Mouse (Mus musculus): Measurements from ENCODE around the gene Sft2d2.
A peak's percentile ranks its signal among the peaks of the same experiment; 100 is the strongest.

Gene Sft2d2

DNA sequence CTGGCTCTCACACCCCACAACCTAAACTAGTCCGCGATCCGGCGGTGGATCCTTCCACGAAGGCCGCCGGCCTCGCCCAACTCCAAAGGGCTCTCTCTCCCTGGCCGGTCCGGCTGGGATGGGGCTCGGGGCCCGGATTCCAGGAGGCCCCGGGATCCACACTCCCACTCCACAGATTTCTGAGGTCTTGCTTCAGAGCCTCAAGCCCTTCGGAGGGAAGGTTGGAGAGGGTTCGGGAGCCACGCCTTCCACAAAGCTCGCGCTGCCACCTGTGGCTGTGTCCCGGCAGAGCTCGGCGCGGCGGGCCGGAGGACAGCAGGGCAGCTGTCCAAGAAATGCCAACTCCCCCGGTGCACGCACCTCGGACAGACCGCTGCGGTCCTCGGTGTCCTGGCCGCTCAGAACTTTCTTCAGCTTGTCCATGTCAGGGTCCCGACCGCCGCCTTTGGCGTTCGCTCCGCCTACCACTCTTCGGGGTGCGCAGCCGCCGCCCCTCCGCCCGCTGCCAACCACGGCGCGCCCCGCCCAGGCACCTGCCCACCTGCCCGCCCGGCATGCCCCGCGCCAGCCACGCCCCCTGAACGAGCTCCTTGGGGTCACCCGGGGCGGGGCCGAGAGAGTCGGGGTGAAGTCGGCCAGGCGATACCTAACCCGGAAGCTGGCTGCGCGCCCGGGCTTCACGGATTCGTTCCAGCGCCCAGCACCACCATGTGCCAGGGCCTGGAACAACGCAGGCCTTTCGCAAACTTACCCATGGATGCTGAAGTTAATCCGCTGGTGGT, at the start of gene Sft2d2:
TSS of gene Sft2d2 (minus strand) at position 559 of the 782 bp plus-strand sequence.
- DNase-seq (ENCODE audit: low spot score), result peak; percentile 95

DNA sequence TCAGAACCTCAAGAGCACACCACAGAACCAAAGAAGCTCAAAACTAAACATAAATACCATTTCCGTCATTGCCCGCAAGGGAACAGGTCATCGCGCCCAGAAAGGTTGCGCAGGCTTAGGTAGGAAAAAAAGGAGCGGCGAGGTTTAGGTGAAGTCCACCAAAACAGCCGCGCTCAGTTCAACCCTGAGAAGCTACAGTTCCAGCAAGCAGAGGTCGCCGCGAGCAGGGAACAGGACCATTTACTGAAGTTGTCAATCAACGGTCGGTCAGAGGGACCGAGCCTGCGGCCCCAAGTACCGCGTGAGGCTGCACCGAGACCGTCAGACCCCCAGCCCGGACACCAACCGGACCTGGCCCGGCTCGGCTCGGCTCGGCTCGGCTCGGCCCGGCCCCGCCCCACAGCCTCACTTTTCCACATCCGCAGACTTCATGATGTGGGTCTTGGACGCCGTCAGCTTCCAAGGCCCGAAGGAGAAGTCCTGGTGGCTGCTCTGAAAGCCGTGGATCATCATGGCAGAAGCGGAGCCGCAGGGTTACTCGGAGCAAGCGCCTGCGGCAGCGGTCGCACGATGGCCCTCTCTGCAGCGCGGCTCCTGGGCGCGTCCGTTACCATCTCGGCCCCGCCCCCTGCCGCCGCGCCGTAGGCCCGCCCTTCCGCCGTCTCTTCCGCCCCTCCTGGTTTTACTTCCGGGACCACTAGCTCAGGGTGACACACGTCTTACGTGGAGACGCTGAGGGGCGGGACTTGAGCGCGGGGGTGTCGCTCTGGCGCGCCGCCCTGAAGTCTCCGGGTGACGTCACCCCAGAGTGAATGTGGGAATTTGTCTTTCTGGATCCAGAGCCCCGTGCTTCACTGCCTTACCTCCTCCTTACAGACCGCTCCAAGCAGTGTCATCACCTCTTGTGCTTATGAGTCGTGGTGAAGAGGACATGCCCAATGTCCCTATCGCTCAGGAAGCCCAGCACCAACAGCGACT, 42.4 kb upstream of the Sft2d2 start, which contains the start of gene Tiprl:
TSS of gene Tiprl (minus strand) at position 676 of the 978 bp plus-strand sequence.
- DNase-seq (ENCODE audit: low spot score), result peak; percentile 96

DNA sequence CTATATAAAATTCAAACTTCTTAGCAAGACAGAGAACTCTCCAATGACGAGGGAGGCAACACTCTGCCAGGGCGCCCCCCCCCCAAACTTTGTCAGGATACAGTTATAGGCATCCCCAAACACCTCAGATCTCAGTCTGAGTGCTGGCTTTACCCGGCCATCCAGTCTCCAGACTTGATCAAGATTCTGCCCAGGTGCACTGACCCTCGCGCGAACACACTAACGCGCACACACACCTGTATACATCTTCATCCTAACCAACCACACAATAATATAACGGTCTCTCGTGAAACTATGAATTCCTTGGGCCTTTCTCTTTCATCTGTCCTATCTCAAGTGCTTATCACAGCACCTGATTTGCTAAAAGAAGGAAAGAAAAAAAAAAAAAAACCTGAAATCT, 41.6 kb upstream of the Sft2d2 start:
- no peak for DNase-seq (ENCODE audit: low spot score)

DNA sequence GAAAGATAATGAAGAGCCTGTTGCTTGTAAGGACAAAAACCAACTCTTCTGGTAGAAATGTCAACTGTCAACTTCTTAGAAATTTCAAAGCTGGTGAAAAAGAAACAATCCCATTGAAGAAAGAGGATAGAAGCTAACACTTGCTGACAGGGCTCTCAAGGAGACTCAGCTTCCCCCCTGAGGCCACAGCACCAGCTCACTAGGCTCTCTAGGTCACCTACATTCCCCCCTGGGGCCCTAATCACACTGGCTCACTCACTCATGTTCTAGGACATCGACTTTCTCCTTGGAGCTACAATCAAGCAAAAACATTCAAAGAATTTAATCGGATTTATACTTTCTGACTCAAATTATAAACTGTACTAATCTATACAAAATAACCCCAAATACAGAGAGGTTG, 39.6 kb upstream of the Sft2d2 start:
- no peak for DNase-seq (ENCODE audit: low spot score)

DNA sequence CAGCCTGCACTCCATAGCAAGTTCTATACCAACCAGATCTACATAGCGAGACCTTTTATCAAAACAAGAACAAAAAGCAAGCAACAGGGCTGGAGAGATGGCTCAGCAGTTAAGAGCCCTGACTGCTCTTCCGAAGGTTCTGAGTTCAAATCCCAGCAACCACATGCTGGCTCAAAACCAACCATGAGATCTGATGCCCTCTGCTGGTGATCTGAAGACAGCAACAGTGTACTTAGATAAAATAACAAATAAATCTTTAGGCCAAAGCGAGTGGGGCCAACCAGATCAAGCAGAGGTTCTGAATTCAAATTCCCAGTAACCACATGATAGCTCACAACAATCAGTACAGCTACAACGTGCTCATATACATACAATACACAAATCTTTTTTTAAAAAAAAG, 36.5 kb upstream of the Sft2d2 start:
- no peak for DNase-seq (ENCODE audit: low spot score)

DNA sequence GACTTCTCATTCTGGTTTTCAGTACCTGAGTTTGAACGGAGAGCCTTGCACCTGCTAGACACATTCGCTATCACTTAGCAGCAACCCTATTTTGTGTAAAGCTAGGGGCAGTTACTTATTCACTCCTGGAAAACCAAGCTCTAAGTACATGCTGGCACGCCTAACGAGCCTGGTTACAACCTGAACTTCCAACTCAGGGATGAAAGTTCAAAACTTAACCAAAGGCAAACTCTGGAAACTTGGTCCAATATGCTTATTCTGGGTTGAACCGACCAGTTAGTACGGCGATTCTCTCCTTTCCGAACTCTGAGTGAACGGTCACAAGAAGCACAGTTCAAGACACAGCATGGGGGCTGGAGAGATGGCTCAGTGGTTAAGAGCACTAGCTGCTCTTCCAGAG, 35.3 kb upstream of the Sft2d2 start:
- no peak for DNase-seq (ENCODE audit: low spot score)

DNA sequence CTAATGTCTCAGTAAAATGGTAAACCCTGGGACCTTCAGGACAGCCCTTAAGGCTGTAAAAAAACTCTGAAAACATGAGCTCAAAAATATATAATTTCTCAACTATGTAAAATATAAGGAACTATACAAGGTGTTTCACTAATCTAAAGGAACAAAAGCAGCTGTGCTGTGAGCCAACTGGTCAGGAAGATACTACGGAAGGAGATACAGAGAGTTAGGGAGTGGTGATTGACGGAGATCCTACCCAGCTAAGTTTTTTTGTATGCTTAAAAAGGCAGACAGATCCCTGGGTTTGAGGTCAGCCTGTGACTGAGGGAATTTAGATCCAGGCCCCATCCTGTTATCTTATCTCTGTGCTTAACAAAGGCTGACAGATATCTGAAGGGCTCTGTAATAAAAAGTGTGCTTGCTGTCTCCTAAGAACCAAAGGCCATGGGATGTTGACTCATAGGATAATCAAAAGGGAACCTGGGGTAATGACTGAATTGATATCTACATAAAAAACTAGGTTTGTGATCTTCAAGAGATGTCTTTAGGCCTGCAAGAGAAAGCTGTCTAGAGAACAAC, 22.9 kb upstream of the Sft2d2 start:
- DNase-seq (ENCODE audit: low spot score), result no peak

DNA sequence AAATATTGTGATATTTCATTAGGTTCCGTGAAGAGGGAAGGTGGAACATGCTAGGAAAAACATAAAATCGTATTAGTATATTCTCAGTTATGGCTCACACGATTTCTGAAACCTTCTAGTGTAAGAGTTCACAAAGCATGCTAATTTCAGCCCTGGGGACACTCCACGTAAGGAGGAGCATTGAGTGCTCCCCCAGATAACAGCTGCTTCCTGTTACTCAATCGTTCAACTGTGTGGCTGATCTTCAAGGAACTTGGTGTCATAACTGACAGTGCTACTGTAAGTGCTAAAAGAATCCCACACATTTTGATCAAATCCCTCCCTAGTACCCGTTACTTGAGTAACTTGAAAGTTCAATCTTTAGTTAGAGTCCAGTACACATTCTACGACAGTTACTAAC, 21.6 kb upstream of the Sft2d2 start:
- no peak for DNase-seq (ENCODE audit: low spot score)

DNA sequence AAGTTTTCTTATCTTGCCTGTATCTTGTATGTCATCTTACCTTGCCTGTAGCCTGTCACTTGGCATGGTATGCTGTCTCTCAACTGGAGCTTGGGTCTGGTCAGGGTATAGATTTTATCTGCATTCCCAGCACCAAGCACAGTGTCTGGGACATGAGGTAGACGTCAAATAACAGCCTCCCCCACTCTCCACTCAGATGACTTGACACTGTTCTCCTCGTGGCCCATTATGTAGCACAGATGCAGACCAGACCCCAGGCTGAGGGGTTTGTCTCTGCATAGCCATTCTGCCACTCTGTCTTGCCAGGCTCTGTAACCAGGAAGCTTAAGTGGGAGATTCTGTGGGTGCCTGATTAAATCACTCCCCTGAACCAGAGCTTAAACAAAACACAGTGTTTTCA, 11.4 kb upstream of the Sft2d2 start:
- DNase-seq (ENCODE audit: low spot score), result no peak

DNA sequence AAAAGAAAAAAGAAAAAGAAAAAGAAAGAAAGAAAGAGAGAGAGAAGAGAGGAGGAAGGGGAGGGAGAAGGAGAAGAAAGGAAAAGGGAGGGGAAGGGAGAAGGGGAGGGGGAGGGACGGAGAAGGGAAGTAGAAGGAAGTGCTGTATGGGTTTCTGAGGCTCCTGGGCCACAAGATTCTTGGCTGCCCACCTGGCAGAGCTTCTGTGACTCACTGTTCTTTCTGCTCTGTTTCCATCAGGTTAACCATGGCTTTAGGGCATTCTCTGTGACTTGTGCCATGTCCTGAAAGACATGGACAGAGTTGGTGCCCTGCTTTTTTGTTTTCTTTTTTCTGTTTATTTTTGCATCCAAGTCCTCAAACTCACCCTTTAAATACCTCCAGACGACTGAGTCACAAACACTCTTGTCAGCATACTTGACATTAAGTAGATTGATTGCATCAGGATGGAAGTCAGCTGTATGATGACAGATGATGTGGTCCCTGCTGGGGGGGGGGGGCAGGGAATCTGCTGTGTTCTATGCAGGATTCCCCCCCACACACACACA, 9.3 kb upstream of the Sft2d2 start:
- DNase-seq (ENCODE audit: low spot score), result no peak

DNA sequence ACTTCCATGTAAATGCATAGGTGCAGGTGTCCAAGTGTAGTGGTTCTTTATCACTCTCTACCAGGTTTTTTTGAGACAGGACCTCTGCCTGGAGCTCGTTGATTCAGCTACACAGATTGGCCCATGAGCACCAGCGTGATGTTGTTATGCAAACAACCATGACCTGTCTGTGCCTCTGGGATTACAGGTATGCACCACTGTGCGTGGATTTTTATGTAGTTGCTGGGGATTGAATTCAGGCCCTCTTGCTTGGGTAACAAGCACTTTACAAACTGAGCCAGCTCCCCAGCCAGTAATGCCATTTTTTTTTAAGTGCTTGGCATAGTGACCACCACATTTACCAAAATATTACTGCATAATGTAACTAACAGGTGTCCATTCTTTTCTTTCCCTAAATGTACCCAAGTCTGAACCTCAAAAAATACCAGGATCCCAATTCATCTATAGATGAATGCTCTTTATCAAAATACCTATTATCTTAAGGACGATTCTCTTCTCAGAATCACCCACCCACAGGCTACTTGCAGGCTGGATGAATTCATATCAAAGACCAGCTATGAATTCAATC, 7.3 kb upstream of the Sft2d2 start:
- no peak for DNase-seq (ENCODE audit: low spot score)

DNA sequence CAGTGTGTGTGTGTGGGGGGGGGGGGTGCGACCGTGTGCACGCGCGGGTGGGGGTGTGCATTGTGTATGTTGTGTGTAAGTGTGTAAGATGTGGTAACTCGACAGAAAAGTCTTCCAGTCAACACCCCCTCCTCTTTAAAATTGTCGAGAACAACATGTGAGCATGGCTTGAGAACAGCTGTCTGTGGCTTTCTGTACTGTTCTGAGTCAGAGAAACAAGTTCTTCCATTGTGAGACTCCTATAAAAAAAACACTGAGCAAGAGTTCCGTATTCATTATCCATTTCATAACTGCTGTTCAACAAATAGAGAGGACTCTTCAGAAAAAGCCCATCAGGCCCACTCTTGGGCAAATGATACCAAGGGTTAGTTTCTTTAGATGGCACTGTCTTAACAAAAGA, 6.5 kb upstream of the Sft2d2 start:
- no peak for DNase-seq (ENCODE audit: low spot score)

DNA sequence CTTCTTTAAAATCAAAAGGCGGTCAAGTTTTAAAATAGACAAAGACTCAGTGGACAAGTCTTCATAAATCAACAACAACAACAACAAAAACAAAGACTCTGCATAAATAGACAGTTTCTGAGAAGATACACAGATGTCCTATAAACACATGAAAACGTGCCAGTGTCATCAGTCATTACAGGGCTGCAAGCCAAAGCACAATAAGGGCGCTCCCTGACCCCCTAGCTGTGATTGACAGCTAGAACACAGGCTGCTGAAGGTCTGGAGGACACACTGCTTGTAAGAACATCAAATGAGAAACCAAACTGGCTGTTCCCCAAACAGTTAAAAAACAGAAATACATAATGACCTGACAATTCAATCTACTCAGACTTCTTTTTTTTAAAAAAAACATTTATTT, 5.4 kb upstream of the Sft2d2 start:
- no peak for DNase-seq (ENCODE audit: low spot score)

DNA sequence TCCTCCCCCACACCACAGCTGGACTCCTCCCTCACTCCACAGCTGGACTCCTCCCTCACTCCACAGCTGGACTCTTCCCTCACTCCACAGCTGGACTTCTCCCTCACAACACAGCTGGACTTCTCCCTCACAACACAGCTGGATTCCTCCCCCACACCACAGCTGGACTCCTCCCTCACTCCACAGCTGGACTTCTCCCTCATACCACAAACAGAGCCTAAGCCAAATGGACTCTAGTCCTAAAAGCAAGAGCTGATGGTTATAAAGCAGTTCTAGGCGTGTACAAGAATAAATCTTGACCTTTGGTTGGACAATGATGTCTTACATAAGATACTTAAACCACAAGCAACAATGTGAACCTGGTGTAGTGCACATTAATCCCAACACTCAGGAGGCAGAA, 4.7 kb upstream of the Sft2d2 start:
- no peak for DNase-seq (ENCODE audit: low spot score)

DNA sequence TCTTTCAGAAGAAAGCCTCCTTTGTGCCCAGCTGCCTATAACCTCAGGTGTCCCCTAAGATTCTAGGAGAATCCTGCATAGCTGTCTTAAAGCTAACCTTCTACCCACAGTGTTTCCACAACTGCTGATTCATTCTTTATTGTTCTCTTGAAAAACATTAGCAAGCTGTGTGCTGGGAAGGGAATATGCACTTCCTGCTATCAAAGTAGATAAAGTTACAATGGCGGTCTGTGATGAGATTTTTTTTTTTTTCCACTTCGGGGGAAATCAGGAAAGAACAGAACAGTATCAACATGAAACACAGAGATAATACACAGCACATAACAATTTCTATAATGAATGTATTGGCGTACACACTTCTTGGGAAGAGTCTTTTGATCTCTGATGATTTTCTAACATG, 3.6 kb upstream of the Sft2d2 start:
- DNase-seq (ENCODE audit: low spot score), result no peak

DNA sequence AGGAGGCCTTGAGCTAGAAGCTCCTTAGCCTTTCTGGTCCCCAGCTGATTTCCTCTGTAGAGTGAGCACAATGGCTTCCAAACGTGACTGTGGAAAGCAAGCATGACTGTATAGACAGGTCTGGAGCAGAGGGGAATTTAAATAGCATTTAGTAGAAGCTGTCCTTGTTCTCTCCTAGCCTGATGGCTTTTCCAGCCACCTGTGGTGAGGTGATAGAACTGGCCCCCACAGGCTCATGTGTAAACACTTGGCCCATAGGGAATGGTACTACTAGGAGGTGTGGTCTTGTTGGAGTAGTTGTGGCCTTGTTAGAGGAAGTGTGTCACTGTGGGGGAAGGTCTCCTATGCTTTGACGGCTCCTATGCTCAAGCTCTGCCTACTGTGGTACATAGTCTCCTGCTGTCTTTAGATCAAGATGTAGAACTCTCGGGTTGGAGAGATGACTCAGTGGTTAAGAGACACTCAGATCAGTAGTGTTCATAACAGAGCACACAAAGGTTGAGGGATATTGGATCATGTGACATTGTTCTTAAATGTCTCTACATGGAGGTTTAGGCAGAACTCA, 1.2 kb upstream of the Sft2d2 start:
- DNase-seq (ENCODE audit: low spot score), result no peak

DNA sequence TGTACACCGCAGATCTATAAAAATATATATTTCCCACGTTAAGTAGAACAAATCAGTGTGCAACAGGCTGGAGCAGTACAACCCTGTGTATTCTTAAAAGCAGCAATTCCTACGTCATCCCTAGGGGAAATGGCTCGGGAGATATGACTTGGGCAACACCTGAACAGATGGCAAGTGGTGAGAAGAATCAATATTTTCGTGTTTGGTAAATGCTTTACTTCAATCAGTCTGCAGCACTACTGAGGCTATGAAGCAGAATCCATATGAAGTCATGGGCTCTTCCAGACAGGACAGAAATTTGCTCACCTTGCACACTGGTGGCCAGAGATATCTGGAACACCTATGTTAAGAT, 400 bp upstream of the Sft2d2 start:
- no peak for DNase-seq (ENCODE audit: low spot score)

DNA sequence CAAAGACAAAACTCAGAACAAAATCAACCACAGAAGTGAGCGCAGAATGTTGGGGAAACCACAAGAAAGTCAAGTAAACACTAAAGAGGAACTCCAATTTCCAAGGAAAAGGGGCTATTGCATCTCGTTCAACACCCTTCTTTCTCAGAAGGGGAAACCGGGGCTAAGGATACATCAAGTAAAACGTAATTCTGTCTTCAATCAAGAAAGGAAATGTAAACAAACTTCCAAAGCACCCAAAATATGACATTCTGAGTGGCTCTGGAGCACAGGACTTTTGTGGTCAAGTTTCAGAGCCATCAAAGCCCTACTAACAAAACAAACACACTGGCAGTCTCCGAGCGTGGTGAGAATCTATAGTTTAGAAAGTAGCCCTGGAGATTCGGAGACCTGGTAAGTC, 812 bp downstream of the Sft2d2 start:
- no peak for DNase-seq (ENCODE audit: low spot score)

DNA sequence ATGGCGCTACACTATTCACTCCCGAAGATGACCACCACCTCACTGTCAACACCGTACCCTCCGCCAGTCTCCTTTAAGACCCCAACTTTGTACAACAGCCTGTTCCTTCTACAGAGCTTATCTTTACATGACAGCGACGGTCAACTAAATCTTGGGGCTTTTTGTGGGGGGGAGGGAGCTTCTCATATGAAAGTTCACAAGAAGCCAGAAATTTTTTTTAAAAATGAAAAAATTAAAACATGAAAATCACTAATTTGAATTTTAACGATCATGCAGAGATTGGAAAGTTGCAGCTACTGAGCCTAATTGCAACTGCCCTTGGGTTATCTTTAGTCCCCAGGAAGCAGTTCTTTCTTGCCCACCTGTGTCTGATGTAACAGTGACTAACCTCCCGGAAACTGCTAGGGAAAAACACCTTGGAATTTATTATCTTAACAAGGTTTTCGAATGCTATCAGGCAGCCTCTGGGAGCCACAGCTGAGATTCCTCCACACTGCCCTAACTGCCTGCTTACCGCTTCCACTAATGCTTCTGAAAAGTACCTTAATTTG, 1.4 kb downstream of the Sft2d2 start:
- no peak for DNase-seq (ENCODE audit: low spot score)

DNA sequence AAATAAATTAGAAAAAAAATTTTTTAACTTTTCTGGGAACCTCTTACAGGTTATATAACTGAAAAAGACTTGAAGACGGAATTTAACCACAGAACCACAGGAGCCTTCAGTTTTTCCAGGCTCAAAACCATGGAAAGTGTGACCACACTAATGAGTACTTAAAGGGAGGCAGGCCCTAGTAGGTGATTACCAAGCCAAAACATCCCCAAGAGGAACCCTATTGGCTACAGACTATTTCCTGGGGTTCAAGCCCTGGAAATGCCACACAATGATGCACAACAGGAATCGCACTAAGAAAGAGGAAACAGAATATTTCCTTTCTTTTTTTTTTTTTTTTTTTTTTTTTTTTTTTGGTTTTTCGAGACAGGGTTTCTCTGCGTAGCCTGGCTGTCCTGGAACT, 2.1 kb downstream of the Sft2d2 start:
- DNase-seq (ENCODE audit: low spot score), result no peak

DNA sequence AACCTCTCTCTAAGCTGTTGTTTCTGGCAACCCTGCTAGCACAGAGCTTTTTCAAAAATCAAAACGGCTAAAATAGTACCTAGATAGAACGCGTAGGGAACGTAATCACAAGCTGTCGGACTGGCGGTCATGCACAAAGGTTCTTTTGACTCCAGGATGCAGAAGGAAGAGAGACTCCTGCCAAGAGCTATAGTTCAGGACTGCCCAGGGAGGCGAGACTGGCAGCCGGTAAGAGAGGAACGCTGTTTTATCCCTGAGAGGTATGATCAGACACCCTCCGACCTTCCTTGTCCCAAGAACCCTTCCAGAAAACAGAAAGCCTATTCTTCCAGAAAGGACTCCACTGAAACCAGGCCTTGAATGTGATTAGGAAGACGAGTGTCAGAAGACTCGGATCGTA, 2.6 kb downstream of the Sft2d2 start:
- no peak for DNase-seq (ENCODE audit: low spot score)
